Mouse (Mus musculus): ENCODE results near the gene Cpt1b. TPM values are rescaled to one million over a fixed set of nuclear protein-coding genes. Genes with fewer than 3 reads are reported as not detected.

The Cpt1b gene
- total and polyA plus RNA-seq, 3 experiments, result 0.92 to 2.0 TPM; not detected in 1

- Histone ChIP-seq H3K9me3 (replicated peaks; ENCODE audit: insufficient read depth, low read length) (no peaks in the 10 kb centered on the region), H3K36me3 (ENCODE audit: control insufficient read depth in 1 of 2, insufficient read depth in 2 of 2, low read length in 2 of 2) (peaks cover 0 to 8% of the 10 kb centered on the region in 2 experiments; a peak in 2 of 4 replicates), H3K79me2 (ENCODE audit: control insufficient read depth, insufficient read depth, low read length, poor library complexity) (no peaks in the 10 kb centered on the region), H3K27ac (ENCODE audit: control insufficient read depth, low read depth, low read length) (no peak overlapping the region), H3K9ac (ENCODE audit: control insufficient read depth, low read depth, low read length, poor library complexity, severe bottlenecking) (no peak overlapping the region), H3K4me1 (ENCODE audit: control insufficient read depth in 1 of 2, insufficient read depth in 2 of 2, low read length in 2 of 2) (peaks cover 0 to 8% of the 10 kb centered on the region in 2 experiments; a peak in 1 of 4 replicates), H3K4me3 (ENCODE audit: control insufficient read depth in 1 of 2, insufficient read depth in 1 of 2, low read depth in 2 of 2, low read length in 2 of 2) (no peak overlapping the region), H3K27me3 (ENCODE audit: control insufficient read depth in 1 of 2, insufficient read depth in 2 of 2, low read length in 2 of 2) (no peaks in the 10 kb centered on the region)
- TF ChIP-seq MXI1 (IDR thresholded peaks at IDR 0.05; ENCODE audit: low read depth, low read length), result no peak
- TF ChIP-seq EP300 (IDR thresholded peaks at IDR 0.05; ENCODE audit: low read depth in 1 of 2, low read length in 2 of 2), result peak; percentile 42 to 47; a peak in 2 of 4 replicates
- peak; percentile 28; the same call in 1 of the 2 replicates for TF ChIP-seq GATA1 (IDR thresholded peaks at IDR 0.05; ENCODE audit: low read depth, low read length)
- TF ChIP-seq ZC3H11A (IDR thresholded peaks at IDR 0.05; ENCODE audit: low read depth, low read length), result no peak
- peak; percentile 66 for TF ChIP-seq TAL1 (IDR thresholded peaks at IDR 0.05; ENCODE audit: low read length)
- no peak for TF ChIP-seq ELF1 (IDR thresholded peaks at IDR 0.05; ENCODE audit: low read depth, low read length)
- TF ChIP-seq MYB (IDR thresholded peaks at IDR 0.05; ENCODE audit: low read depth, low read length), result no peak
- peak; percentile 38; the same call in 1 of the 2 replicates for TF ChIP-seq SIN3A (IDR thresholded peaks at IDR 0.05; ENCODE audit: low read length)
- no peak for TF ChIP-seq MEF2A (IDR thresholded peaks at IDR 0.05; ENCODE audit: extremely low read depth, insufficient replicate concordance, low read depth, low read length, poor library complexity, severe bottlenecking)
- no peak for TF ChIP-seq CHD1 (IDR thresholded peaks at IDR 0.05; ENCODE audit: low read depth, low read length)
- no peak for TF ChIP-seq USF2 (IDR thresholded peaks at IDR 0.05; ENCODE audit: borderline replicate concordance in 1 of 2, insufficient read depth in 1 of 2, low read depth in 1 of 2, low read length in 2 of 2)
- no peak for TF ChIP-seq SMC3 (IDR thresholded peaks at IDR 0.05; ENCODE audit: low read depth, low read length)
- TF ChIP-seq POLR2AphosphoS2 (IDR thresholded peaks at IDR 0.05; ENCODE audit: low read length), result no peak
- peak; percentile 48 for TF ChIP-seq TCF12 (IDR thresholded peaks at IDR 0.05; ENCODE audit: low read depth, low read length)
- TF ChIP-seq POLR2AphosphoS5 (IDR thresholded peaks at IDR 0.05; ENCODE audit: borderline replicate concordance, low read depth, low read length), result no peak
- TF ChIP-seq ZNF384 (IDR thresholded peaks at IDR 0.05; ENCODE audit: low read depth, low read length), result no peak
- peak; percentile 86 for DNase-seq (ENCODE audit: low read depth, low spot score)
Measured at GRCm38 (mm10) chr15:89379429-89379828, 46.2 kb downstream of the Cpt1b start.

- Histone ChIP-seq H3K79me2 (ENCODE audit: control insufficient read depth, insufficient read depth, low read length, poor library complexity) (peaks cover under 1% of the 10 kb centered on the region; the same call in 1 of the 2 replicates), H3K9me3 (replicated peaks; ENCODE audit: insufficient read depth, low read length) (no peaks in the 10 kb centered on the region), H3K9ac (ENCODE audit: control insufficient read depth, low read depth, low read length, poor library complexity, severe bottlenecking) (no peak within 1 kb of the TSS), H3K4me3 (ENCODE audit: control insufficient read depth in 1 of 2, insufficient read depth in 1 of 2, low read depth in 2 of 2, low read length in 2 of 2) (no peak within 1 kb of the TSS), H3K27ac (ENCODE audit: control insufficient read depth, low read depth, low read length) (no peak within 1 kb of the TSS), H3K4me1 (ENCODE audit: control insufficient read depth in 1 of 2, insufficient read depth in 2 of 2, low read length in 2 of 2) (peaks cover 0 to 11% of the 10 kb centered on the region in 2 experiments; a peak in 1 of 4 replicates), H3K36me3 (ENCODE audit: control insufficient read depth in 1 of 2, insufficient read depth in 2 of 2, low read length in 2 of 2) (peaks cover 0 to 8% of the 10 kb centered on the region in 2 experiments; a peak in 2 of 4 replicates), H3K27me3 (ENCODE audit: control insufficient read depth in 1 of 2, insufficient read depth in 2 of 2, low read length in 2 of 2) (no peaks in the 10 kb centered on the region)
- TF ChIP-seq POLR2AphosphoS2 (IDR thresholded peaks at IDR 0.05; ENCODE audit: low read length) (no peak), CTCF (IDR thresholded peaks at IDR 0.05 in 2 of 3, conservative IDR thresholded peaks at IDR 0.05 in 1 of 3; ENCODE audit: control insufficient read depth in 1 of 3, insufficient read depth in 1 of 3, low read depth in 2 of 3, low read length in 3 of 3, poor library complexity in 1 of 3, severe bottlenecking in 1 of 3) (no peak), MYC (IDR thresholded peaks at IDR 0.05; ENCODE audit: low read depth, low read length) (no peak), MAZ (IDR thresholded peaks at IDR 0.05; ENCODE audit: low read depth, low read length) (no peak), ELF1 (IDR thresholded peaks at IDR 0.05; ENCODE audit: low read depth, low read length) (no peak)
- no peak for DNase-seq (ENCODE audit: low read depth, low spot score)
Measured at GRCm38 (mm10) chr15:89378831-89379401, 46.7 kb downstream of the Cpt1b start, which contains the start of gene Odf3b. Odf3b (minus strand) TSS chr15:89379282.
